Mouse (Mus musculus): ENCODE data around the gene Tmem59l. TPM values are rescaled to one million over a fixed set of nuclear protein-coding genes. Genes with fewer than 3 reads are reported as not detected.

Tmem59l gene
- polyA plus RNA-seq, 1 experiment, result not detected

GRCm38 (mm10) chr8:70527111-70527511, 40.0 kb upstream of the Tmem59l start:
- H3K4me1 ChIP-seq (ENCODE audit: control insufficient read depth, insufficient read depth, low read length), result peaks cover 12% of the 10 kb centered on the region
- TF ChIP-seq POLR2A (IDR thresholded peaks at IDR 0.05; ENCODE audit: insufficient read depth, low read depth, low read length), result no peak
- no peak for TF ChIP-seq CTCF (IDR thresholded peaks at IDR 0.05; ENCODE audit: insufficient read depth, low read depth, low read length)
- whole genome bisulfite sequencing, result under 1% methylated on average over 8 of the region's 8 CpGs
- peak overlapping the region; percentile 63 for H3K27ac ChIP-seq (ENCODE audit: insufficient read depth, low read depth, low read length)
- peak overlapping the region; percentile 89 for H3K4me3 ChIP-seq (ENCODE audit: insufficient read depth, low read depth, low read length)

GRCm38 (mm10) chr8:70522592-70523403, 35.6 kb upstream of the Tmem59l start:
- peak; percentile 87 for TF ChIP-seq POLR2A (IDR thresholded peaks at IDR 0.05; ENCODE audit: insufficient read depth, low read depth, low read length)
- 0 out of 2 replicates have a peak, but pooled peaks have one; percentile 13 for TF ChIP-seq CTCF (IDR thresholded peaks at IDR 0.05; ENCODE audit: insufficient read depth, low read depth, low read length)
- H3K27ac ChIP-seq (ENCODE audit: insufficient read depth, low read depth, low read length), result peak overlapping the region; percentile 89
- H3K4me3 ChIP-seq (ENCODE audit: insufficient read depth, low read depth, low read length), result peak overlapping the region; percentile 77
- no peaks in the 10 kb centered on the region for H3K4me1 ChIP-seq (ENCODE audit: control insufficient read depth, insufficient read depth, low read length)
- WGBS, result under 1% methylated on average over 51 of the region's 51 CpGs

GRCm38 (mm10) chr8:70519606-70520005, 32.4 kb upstream of the Tmem59l start:
- 45% methylated on average over 2 of the region's 2 CpGs for WGBS
- TF ChIP-seq CTCF (IDR thresholded peaks at IDR 0.05; ENCODE audit: insufficient read depth, low read depth, low read length) (no peak), POLR2A (IDR thresholded peaks at IDR 0.05; ENCODE audit: insufficient read depth, low read depth, low read length) (no peak)
- no peaks in the 10 kb centered on the region for H3K4me1 ChIP-seq (ENCODE audit: control insufficient read depth, insufficient read depth, low read length)
- no peak overlapping the region for H3K27ac ChIP-seq (ENCODE audit: insufficient read depth, low read depth, low read length)
- H3K4me3 ChIP-seq (ENCODE audit: insufficient read depth, low read depth, low read length), result no peak overlapping the region

GRCm38 (mm10) chr8:70519043-70519442, 31.9 kb upstream of the Tmem59l start:
- Histone ChIP-seq H3K4me1 (ENCODE audit: control insufficient read depth, insufficient read depth, low read length) (no peaks in the 10 kb centered on the region), H3K27ac (ENCODE audit: insufficient read depth, low read depth, low read length) (no peak overlapping the region), H3K4me3 (ENCODE audit: insufficient read depth, low read depth, low read length) (no peak overlapping the region)
- TF ChIP-seq POLR2A (IDR thresholded peaks at IDR 0.05; ENCODE audit: insufficient read depth, low read depth, low read length) (no peak), CTCF (IDR thresholded peaks at IDR 0.05; ENCODE audit: insufficient read depth, low read depth, low read length) (no peak)
- WGBS, result 81% methylated on average over 6 of the region's 6 CpGs

GRCm38 (mm10) chr8:70517940-70518643, 30.9 kb upstream of the Tmem59l start:
- no peaks in the 10 kb centered on the region; the same call in 1 of the 2 replicates for H3K4me1 ChIP-seq (ENCODE audit: control insufficient read depth, insufficient read depth, low read length)
- no peak overlapping the region for H3K4me3 ChIP-seq (ENCODE audit: insufficient read depth, low read depth, low read length)
- no peak overlapping the region for H3K27ac ChIP-seq (ENCODE audit: insufficient read depth, low read depth, low read length)
- 76% methylated on average over 10 of the region's 10 CpGs for WGBS
- TF ChIP-seq POLR2A (IDR thresholded peaks at IDR 0.05; ENCODE audit: insufficient read depth, low read depth, low read length) (no peak), CTCF (IDR thresholded peaks at IDR 0.05; ENCODE audit: insufficient read depth, low read depth, low read length) (no peak)

GRCm38 (mm10) chr8:70513441-70513840, 26.3 kb upstream of the Tmem59l start:
- peaks cover 8% of the 10 kb centered on the region for H3K4me1 ChIP-seq (ENCODE audit: control insufficient read depth, insufficient read depth, low read length)
- TF ChIP-seq POLR2A (IDR thresholded peaks at IDR 0.05; ENCODE audit: insufficient read depth, low read depth, low read length), result no peak
- WGBS, result 2% methylated on average over 2 of the region's 2 CpGs
- no peak overlapping the region for H3K27ac ChIP-seq (ENCODE audit: insufficient read depth, low read depth, low read length)
- no peak overlapping the region for H3K4me3 ChIP-seq (ENCODE audit: insufficient read depth, low read depth, low read length)

- no peak overlapping the region for H3K4me3 ChIP-seq (ENCODE audit: insufficient read depth, low read depth, low read length)
- no peak for TF ChIP-seq POLR2A (IDR thresholded peaks at IDR 0.05; ENCODE audit: insufficient read depth, low read depth, low read length)
- TF ChIP-seq CTCF (IDR thresholded peaks at IDR 0.05; ENCODE audit: insufficient read depth, low read depth, low read length), result no peak
- H3K4me1 ChIP-seq (ENCODE audit: control insufficient read depth, insufficient read depth, low read length), result peaks cover 10% of the 10 kb centered on the region
- WGBS, result 93% methylated on average over 11 of the region's 11 CpGs
- no peak overlapping the region for H3K27ac ChIP-seq (ENCODE audit: insufficient read depth, low read depth, low read length)
Observed at GRCm38 (mm10) chr8:70512253-70512903, 25.2 kb upstream of the Tmem59l start.

GRCm38 (mm10) chr8:70511770-70512169, 24.6 kb upstream of the Tmem59l start:
- no peak overlapping the region for H3K4me3 ChIP-seq (ENCODE audit: insufficient read depth, low read depth, low read length)
- no peak for TF ChIP-seq CTCF (IDR thresholded peaks at IDR 0.05; ENCODE audit: insufficient read depth, low read depth, low read length)
- no peak for TF ChIP-seq POLR2A (IDR thresholded peaks at IDR 0.05; ENCODE audit: insufficient read depth, low read depth, low read length)
- H3K27ac ChIP-seq (ENCODE audit: insufficient read depth, low read depth, low read length), result no peak overlapping the region
- H3K4me1 ChIP-seq (ENCODE audit: control insufficient read depth, insufficient read depth, low read length), result peaks cover 10% of the 10 kb centered on the region
- 98% methylated on average over 2 of the region's 2 CpGs for WGBS

- 86% methylated on average over 6 of the region's 6 CpGs for WGBS
- Histone ChIP-seq H3K4me1 (ENCODE audit: control insufficient read depth, insufficient read depth, low read length) (peaks cover 10% of the 10 kb centered on the region), H3K4me3 (ENCODE audit: insufficient read depth, low read depth, low read length) (peak overlapping the region; percentile 93), H3K27ac (ENCODE audit: insufficient read depth, low read depth, low read length) (peak overlapping the region; percentile 91; the same call in 1 of the 2 replicates)
Observed at GRCm38 (mm10) chr8:70511174-70511573, 24.0 kb upstream of the Tmem59l start.

Data from olfactory bulb, adult 2 months (tissue).